Mouse (Mus musculus) C2C12 (cell line): ENCODE measurements around the gene Tmem132a. TPM values are rescaled to one million over a fixed set of nuclear protein-coding genes. Genes with fewer than 3 reads are reported as not detected.

Source experiments
- H3K27me3 ChIP-seq: one replicate; pipeline ENCODE4 v1.6.1; 2011; ENCODE audit not compliant: control insufficient read depth, insufficient read depth, insufficient read length
- H3K36me3 ChIP-seq: one replicate; pipeline ENCODE4 v1.6.1; 2011; ENCODE audit not compliant: control insufficient read depth, insufficient read depth
- H3K4me3 ChIP-seq: one replicate; pipeline ENCODE4 v1.5.1; 2011; ENCODE audit warnings: mild to moderate bottlenecking, control low read depth; ENCODE audit not compliant: poor library complexity, insufficient read depth, severe bottlenecking
- H3K79me2 ChIP-seq: one replicate; pipeline ENCODE4 v1.6.1; 2011; ENCODE audit not compliant: control insufficient read depth, insufficient read depth
- H3K79me3 ChIP-seq: one replicate; pipeline ENCODE4 v1.6.1; 2011; ENCODE audit warnings: low read depth, control low read depth
- H3ac ChIP-seq: one replicate; pipeline ENCODE3; 2011; ENCODE audit warnings: low read depth; ENCODE audit not compliant: control insufficient read depth, insufficient read length
- CEBPB ChIP-seq: IDR thresholded peaks from one replicate; pipeline ENCODE4 v1.6.1; 2011; ENCODE audit warnings: low read depth, mild to moderate bottlenecking, control low read depth, moderate library complexity
- CTCF ChIP-seq: IDR thresholded peaks from one replicate; pipeline ENCODE4 v1.5.1; 2011; ENCODE audit not compliant: control insufficient read depth, insufficient read depth, insufficient read length
- FOSL1 ChIP-seq: IDR thresholded peaks from one replicate; pipeline ENCODE4 v1.8.0; 2011; ENCODE audit warnings: mild to moderate bottlenecking, low read length; ENCODE audit not compliant: poor library complexity, insufficient read depth, severe bottlenecking
- MAX ChIP-seq: IDR thresholded peaks from one replicate; pipeline ENCODE4 v1.6.1; 2011; ENCODE audit warnings: mild to moderate bottlenecking, control low read depth
- MYOD1 ChIP-seq: IDR thresholded peaks from one replicate; pipeline ENCODE4 v1.6.1; 2011; ENCODE audit warnings: low read depth; ENCODE audit not compliant: control insufficient read depth, insufficient read length
- MYOG ChIP-seq: IDR thresholded peaks from one replicate; pipeline ENCODE4 v1.6.1; 2011; ENCODE audit not compliant: control insufficient read depth, insufficient read length; ENCODE audit errors: extremely low read depth
- USF1 ChIP-seq: IDR thresholded peaks from one replicate; pipeline ENCODE4 v1.6.1; 2011; ENCODE audit warnings: low read depth, mild to moderate bottlenecking, control low read depth, moderate library complexity
- polyA plus RNA-seq: library from polyadenylated mRNA; unstranded; fragments of >200 nt; fragmentation: generic; extraction: Trizol; gene quantifications from one replicate; pipeline ENCODE4 v1.2.1, GENCODE M21; 2012; ENCODE audit warnings: missing spikeins

Tmem132a gene
- polyA plus RNA-seq, 1 experiment = 130 TPM

GRCm38 (mm10) chr19:10856520-10856919, 13.2 kb downstream of the Tmem132a start:
- Histone ChIP-seq H3K27me3 (no peaks in the 10 kb centered on the region), H3K4me3 (no peak overlapping the region), H3K79me2 (no peaks in the 10 kb centered on the region), H3ac (no peak overlapping the region), H3K79me3 (peaks cover 1% of the 10 kb centered on the region), H3K36me3 (peaks cover 34% of the 10 kb centered on the region)
- no peak for TF ChIP-seq USF1
- TF ChIP-seq MYOD1 = no peak
- no peak for TF ChIP-seq MAX
- TF ChIP-seq MYOG = no peak
- no peak for TF ChIP-seq CTCF
- no peak for TF ChIP-seq CEBPB
- no peak for TF ChIP-seq FOSL1

DNA sequence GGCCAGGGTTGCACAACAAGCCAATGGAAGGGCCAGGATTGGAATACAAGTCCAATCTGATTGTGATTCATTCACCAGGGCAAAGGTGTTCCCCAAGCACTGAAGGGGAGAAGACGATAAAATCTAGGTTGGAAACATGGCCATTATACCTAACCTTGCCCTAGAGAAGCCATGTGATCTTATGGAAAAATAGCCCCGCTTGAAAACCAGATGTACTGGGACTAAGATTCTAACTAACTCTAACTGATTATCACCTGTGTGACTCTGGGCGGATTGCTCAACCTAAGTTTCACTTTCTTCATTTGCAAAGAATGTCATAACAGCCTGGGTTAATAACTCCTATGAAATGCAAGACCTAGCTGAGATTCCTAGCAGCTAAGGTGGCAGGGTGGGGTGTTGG, 14.3 kb downstream of the Tmem132a start:
- Histone ChIP-seq H3K79me2 (no peaks in the 10 kb centered on the region), H3K27me3 (no peaks in the 10 kb centered on the region), H3K79me3 (peaks cover 1% of the 10 kb centered on the region), H3K4me3 (no peak overlapping the region), H3K36me3 (peaks cover 23% of the 10 kb centered on the region), H3ac (no peak overlapping the region)
- TF ChIP-seq MAX (no peak), FOSL1 (no peak), MYOG (no peak), MYOD1 (no peak), USF1 (no peak), CEBPB (no peak), CTCF (no peak)

- Histone ChIP-seq H3K79me3 (no peaks in the 10 kb centered on the region), H3K4me3 (no peak overlapping the region), H3K27me3 (no peaks in the 10 kb centered on the region), H3ac (no peak overlapping the region), H3K36me3 (no peaks in the 10 kb centered on the region), H3K79me2 (no peaks in the 10 kb centered on the region)
- TF ChIP-seq FOSL1 (no peak), MYOG (no peak), MAX (no peak), CTCF (no peak), CEBPB (no peak), USF1 (no peak), MYOD1 (no peak)
These were observed 22.2 kb downstream of the Tmem132a start for GRCm38 (mm10) chr19:10847311-10848087.

DNA sequence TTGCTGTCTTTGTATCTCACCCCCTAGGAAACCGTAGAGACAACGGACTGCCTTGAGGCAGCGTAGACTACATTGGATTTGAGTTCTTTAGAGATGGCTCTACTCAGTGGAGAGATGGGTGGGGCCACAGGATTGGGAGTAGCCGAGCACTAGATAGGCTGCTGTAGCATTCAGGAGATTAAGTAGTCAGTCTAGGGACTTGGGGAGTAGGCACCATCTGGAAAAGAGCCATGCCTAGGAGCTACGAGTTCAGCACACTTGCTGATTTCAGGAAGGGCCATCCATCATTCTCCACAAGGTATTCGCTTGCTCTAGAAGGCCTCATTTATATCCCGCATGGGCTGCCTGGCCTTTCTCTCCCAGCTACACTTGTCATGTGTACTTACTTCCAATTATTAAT, 23.6 kb downstream of the Tmem132a start:
- Histone ChIP-seq H3K4me3 (no peak overlapping the region), H3K27me3 (no peaks in the 10 kb centered on the region), H3K79me3 (no peaks in the 10 kb centered on the region), H3K79me2 (no peaks in the 10 kb centered on the region), H3ac (no peak overlapping the region), H3K36me3 (no peaks in the 10 kb centered on the region)
- TF ChIP-seq USF1 (no peak), MYOD1 (no peak), FOSL1 (no peak), CTCF (no peak), MAX (no peak), CEBPB (no peak), MYOG (no peak)

GRCm38 (mm10) chr19:10845454-10845853, 24.3 kb downstream of the Tmem132a start:
- no peak overlapping the region for H3ac ChIP-seq
- H3K79me3 ChIP-seq = no peaks in the 10 kb centered on the region
- TF ChIP-seq FOSL1 (no peak), USF1 (no peak), MYOD1 (no peak), MAX (no peak), CTCF (no peak), CEBPB (no peak)

More at GRCm38 (mm10) chr19:10845454-10845853, 24.3 kb downstream of the Tmem132a start:
- no peak overlapping the region for H3K4me3 ChIP-seq
- H3K36me3 ChIP-seq = no peaks in the 10 kb centered on the region
- no peaks in the 10 kb centered on the region for H3K27me3 ChIP-seq
- H3K79me2 ChIP-seq = no peaks in the 10 kb centered on the region
